Mouse (Mus musculus): ENCODE results near the gene Cycs.

The Cycs gene

DNA sequence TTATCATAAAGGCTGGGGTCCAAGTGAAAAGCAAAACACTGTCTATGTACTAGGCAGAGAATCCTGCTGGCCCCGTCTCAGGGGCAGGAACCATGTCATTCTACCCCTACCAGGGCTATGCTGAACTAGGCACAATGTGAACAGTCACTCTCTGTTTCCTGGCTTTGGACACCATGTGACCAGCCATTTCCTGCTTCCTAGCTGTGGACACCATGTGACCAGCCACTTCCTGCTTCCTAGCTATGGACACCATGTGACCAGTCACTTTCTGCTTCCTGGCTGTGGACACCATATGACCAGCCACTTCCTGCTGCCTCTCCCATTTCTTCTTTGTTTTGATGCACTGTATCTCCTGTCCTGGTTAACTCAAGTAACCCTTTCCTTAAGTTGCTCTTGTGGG is 23.8 kb downstream of the Cycs start:
- DNase-seq = no peak

DNA sequence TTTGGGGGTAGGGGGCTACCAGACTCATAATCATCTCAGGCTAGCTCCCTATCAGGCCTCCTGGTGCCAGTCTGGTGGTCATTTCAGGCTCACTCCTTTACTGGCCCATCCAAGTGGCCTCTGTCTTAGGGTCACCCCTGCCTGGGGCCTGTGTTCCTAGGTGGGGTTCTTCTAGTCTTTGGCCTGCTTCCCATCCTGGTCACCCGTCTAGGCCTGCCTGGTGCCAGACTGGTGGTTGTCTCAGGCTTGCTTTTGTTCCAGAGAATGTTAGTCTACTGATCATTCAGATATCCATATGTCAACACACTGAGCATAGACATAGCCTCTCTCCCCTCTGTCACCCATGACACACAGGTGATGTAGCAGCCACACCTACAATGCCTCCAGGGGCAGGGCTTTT is 26.7 kb downstream of the Cycs start:
- no peak for DNase-seq

DNA sequence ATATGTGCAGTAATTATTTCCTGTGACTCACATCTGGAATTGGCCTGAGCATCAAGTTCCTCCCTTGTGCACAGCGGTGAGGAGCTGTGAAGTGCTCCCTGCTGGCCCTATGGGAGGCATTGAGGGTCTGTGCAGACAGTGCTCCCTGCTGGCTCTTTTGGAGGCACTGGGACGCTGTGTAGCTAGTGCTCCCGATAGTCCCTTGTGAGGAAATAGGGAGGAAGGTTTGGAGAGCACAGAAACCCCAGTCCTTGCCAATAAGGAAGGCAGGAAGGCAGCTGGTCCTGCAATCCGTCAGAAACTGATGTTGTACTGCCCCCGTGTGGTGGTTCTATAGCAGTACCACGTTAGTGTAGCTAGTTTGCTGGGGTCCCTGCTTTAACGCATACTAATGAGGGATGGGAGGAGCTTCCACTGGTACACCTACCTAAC is 29.9 kb downstream of the Cycs start:
- DNase-seq = peak; percentile 67

DNA sequence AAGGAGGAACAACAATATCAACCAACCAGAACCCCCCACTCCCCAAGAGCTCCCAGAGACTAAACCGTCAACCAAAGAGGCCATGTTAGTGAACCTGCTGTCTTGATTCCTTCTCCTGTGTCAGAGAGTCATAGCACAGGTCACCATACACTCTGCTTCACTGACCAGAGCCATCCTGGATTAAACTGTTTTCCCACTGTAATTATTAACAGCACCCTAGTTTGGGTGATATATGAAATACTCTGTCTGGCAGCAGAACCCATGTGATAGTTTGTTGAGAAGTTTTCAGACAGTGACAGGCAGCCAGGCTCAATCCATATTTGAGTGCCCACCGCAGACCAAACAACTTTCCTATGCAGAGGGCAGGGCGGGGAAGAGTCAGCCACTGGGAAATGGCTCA is 31.0 kb downstream of the Cycs start:
- DNase-seq = no peak

DNA sequence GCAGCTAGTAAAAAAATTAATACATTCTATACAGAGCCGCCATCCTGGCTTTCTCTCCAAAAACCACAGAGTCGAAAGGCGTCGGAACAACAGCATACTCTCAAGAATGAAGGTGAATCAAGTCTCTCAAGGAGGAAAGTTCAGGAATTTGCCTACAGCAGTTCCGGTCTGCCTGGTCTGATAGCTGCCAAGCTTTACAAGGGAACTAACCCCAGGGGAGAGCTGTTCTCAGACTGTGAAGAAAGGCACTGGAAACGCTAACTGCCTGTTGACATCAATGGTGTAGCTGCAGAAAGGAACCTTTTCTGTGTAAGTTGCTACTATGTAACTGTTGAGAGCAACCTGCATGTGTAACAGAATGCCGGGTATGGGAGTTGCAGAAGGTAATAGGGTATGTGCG is 34.4 kb downstream of the Cycs start:
- DNase-seq = no peak

DNA sequence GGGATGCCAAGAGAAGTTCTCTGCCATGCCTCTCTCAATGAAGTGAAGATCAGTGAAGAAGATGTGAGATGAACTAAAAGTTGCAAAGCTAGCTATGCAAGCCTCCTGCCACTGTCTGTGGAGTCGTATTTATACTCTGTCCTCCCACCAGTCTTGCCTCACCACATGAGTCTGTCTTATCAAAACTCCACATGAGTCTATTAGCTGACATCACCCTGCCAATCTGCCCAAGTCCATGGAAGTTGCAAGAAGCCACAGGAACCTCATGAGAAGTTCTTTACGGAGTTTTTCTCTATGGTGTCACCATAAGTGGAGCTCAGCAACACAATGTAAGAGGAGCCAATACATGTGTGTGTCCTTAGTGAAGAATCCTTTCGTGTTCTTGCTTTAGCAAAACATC is 35.3 kb downstream of the Cycs start:
- DNase-seq = no peak

DNA sequence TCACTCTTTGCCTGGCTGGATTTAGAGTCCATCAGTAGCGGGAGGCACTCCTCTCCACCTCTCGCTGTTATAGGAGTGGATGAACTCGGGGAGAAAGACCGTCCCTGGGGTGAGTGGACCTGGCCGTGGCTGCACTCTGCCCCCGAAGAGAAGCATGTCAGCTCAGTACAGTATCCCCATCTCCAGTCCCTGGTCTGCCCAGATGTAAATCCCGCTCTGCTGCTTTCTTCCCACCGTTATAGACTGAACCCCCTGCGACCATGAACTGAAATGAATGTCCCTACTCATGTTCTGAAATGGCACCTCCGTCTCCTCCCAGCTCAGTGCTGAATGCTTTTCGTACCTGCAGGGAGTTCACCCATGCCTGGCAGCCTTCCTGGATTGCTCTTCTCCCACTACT is 37.1 kb downstream of the Cycs start:
- no peak for DNase-seq

DNA sequence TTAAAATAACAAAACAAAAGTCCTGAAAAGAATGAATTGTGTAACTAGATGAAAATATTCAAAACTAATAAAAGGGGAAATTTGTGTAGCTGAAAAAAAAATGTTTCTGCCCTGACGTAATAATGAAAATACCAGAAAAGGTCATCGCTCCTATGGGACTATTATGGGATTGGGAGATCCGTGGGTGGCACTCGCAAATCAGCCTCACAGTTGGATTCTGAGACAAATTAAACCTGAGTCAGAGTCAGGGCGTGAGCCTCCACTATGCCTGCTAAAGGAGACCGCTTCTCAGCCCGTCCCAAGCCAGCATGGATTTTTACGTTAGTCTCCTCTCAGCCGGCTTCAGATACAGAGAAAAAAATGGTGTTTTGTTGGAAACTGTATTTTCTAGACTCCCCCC is 38.9 kb downstream of the Cycs start:
- no peak for DNase-seq

DNA sequence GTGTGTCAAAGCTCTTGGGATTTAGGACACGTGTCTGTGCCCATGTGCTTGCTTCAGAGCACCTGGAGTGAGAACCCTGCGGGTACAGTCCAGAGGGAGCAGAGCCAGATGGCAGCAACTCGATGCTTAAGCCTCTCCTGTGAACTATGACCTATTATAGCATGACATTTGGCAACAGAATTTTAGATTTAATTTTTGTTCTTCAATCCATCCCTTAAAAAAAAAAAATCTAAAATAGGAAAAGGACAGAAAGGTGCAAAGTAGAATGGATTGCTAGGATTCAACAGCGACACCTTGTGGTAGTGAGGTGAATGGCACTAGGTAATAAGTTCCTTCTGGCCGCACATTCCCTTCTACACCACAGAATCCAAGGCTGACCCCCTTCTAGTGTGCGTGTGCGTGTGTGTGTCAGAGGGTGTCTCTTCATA is 39.7 kb downstream of the Cycs start:
- peak; percentile 51 for DNase-seq

DNA sequence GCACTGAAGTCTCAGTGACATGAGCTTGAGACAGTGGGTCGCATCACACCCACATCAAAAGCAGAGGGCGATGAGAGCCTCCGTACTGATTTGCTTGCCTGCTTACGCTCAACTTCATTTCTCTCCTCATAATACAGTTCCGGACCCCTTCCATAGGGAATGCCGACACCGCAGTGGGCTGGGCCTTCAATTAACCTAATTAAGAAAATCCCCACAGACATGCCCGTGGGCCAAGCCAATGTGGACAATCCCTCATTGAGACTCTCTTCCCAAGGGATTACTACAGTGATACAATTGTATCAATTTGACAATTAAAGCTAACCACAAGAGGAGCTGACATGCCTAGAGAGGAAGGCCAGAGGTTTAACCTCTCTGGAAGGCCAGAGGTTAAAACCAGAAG is 40.5 kb downstream of the Cycs start:
- DNase-seq = no peak

DNA sequence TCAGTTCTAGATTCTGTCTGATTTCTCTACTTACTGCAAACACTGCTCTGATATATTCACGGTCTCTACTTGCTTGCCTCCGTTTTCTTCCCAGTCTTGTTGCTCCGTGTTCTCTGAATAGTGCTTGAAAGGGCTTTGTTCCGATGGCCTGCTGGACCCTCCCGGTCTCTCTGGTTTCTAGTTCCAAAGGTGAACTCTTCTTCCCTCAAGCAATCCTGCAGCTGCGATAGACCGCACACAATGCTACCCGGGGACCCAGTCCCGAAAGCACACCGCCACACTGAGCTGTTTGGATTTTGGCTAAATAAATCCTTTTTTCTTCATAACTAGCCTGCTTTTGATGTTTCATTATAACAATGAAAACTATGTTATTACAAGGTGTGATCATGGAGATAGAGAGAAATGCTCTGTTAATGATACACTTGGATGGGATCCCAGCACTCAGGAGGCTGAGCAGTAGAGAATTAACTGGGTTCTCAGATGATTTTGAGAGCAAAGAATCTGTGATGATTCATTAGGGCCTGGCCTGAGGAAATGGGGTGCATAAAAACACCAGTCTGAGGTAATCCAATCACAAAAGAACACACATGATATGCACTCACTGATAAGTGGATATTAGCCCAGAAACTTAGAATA is 42.0 kb downstream of the Cycs start:
- no peak for DNase-seq

DNA sequence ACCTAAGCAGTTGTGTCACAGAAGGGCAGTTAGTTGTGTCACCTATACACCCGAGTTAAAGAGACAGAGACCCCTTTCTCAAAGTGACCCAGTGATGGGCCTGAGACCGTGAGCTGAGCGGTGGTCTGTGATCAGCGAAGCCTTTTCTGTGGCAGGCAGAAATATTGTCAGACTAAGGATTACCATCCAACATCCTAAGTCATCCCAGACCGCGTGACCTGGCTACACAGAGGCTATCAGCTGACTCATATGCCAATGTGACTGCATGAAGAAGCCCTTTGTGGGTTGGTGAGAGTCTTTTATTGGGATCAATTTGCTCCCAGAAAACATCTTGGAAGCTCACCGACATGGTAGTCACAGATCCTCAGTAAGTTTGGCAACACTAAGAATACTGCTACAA is 43.6 kb downstream of the Cycs start:
- DNase-seq = no peak

DNA sequence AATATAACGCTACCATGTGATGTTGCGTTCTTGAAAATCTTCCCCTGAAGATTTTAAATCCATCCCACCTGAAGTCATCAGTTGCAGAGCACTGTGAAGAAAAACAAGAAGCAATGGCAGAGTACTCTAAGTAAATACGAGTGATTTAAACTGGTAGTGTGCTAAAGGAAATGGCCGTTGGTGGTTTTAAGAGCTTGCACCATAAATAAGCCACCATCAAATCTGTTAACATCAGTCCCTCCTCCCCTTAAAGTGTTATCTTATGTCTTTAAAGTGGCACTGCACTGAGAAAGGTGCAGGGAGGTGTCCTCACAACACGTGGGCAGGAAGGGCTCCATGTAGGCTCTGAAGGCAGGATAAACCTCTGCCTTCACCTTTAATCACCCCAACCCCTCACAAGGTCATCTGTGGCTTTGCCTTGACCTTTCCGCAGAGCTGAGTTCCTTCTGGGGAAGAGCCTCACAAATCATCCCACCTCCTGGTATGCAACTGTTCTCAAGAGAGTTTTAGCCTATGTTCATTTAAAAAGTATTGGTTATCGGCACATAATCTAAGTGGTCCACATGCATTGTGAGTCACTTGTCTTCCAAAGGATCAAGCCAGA is 44.7 kb downstream of the Cycs start:
- DNase-seq = no peak

DNA sequence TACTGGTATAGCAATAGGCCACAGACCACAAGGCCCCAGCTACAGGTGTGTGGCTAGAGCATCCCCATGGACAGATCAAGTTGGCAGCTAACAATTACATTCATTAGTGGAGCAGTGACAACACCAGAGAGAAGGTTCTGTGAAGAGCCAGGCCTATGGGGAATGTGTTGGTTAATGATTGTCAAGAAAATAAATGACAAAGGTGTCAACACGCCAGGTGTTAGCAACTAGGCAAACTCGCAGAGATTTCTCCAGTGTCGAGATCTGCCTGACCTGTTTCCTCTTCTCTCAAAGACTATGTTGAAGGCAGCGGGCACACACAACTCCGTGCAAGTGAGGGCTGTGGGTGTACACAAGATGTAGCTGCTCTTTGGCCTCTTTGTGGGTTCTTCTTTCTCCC is 46.2 kb downstream of the Cycs start:
- no peak for DNase-seq

DNA sequence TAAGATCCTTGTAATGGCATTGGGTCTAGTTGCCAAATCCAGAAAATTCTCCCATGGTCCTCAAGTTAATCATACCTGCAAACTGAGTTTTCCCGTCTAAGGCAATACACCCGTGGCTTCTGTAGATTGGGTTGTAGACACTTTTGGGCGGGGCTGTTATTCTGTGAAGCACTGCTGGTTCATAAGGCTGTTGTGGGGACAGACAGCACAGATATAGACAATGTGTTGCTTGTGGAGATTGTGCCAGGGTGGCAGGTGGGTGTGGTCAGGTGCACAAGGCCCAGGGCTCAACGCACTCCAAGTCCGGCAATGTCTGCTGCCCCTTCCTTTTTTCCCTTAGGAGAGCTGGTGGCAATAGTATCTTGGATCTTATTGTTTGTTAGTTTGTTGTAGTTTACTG is 48.0 kb downstream of the Cycs start:
- no peak for DNase-seq
